Mouse (Mus musculus): Measurements from ENCODE around the gene Ptpn21. TPM values are rescaled to one million over a fixed set of nuclear protein-coding genes. Genes with fewer than 3 reads are reported as not detected.

The Ptpn21 gene
- polyA plus RNA-seq (2015; fragmentation: Nextera tagmentation; extraction: Ambion mirVana): 6.4 and 7.2 TPM in 2 replicates

DNA sequence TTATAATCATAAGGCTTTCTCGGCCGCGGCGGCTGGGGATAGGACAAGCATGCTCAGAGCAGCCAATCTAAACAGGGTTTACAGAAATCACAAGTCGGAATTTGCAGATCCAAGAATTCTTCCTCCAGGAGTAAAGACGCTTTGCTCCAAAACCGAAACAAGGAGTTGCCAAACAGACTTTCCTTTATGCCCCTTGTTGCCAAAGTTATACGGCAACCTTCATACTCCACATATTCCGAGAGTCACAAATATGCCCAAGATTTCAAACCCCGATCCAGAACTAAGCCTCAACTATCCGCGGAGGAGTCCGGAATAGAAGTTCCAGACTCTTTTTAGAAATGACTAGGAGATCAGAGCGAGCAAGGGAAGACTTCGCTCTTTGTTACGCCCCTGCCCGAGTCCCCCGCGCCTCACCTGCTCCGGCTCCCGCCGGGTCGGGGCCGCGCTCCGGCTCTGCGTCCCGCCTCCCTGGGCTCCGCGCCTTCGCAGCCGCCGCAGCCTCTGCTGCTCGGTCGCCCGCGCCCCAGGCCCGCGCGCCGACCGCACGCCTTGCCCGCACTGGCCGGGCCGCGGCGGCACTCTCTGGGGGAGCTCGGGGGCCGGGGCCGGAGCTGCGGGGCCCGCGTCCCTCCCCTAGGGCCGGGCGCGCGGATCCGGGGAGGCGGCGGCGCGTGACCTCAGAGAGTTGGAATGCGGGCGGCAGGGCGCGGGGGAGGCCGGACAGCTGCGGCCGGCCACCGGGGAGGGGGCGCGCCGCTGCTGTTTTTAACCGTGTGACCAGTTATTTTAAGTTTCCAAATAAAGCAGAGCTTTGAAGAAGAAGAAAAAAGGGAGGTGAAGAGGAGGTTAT lies at the start of gene Ptpn21:
Ptpn21 (minus strand) TSS at position 455 of the 850 bp plus-strand sequence.
- Histone ChIP-seq H3K4me3 (replicated peaks; ENCODE audit: low read depth, low read length) (peak within 1 kb of the TSS; percentile 94), H3K27ac (peak within 1 kb of the TSS; percentile 95), H3K36me3 (ENCODE audit: insufficient read depth, low read length) (no peaks in the 10 kb centered on the region), H3K4me1 (replicated peaks; ENCODE audit: insufficient read depth, low read length) (peaks cover 4% of the 10 kb centered on the region), H3K9ac (ENCODE audit: low read depth, low read length) (peak within 1 kb of the TSS; percentile 94), H3K9me3 (replicated peaks; ENCODE audit: low read length) (no peaks in the 10 kb centered on the region), H3K27me3 (ENCODE audit: insufficient read depth, low read length) (no peaks in the 10 kb centered on the region), H3K4me2 (ENCODE audit: low read length) (peak within 1 kb of the TSS; percentile 60)
- under 1% methylated on average over 75 of the region's 75 CpGs for WGBS
- DNase-seq (ENCODE audit: low spot score): peak; percentile 81
- ATAC-seq (replicated peaks; ENCODE audit: low FRiP score, low read depth): peak; percentile 77
- no peak for TF ChIP-seq CTCF (IDR thresholded peaks at IDR 0.05; ENCODE audit: low read depth)

DNA sequence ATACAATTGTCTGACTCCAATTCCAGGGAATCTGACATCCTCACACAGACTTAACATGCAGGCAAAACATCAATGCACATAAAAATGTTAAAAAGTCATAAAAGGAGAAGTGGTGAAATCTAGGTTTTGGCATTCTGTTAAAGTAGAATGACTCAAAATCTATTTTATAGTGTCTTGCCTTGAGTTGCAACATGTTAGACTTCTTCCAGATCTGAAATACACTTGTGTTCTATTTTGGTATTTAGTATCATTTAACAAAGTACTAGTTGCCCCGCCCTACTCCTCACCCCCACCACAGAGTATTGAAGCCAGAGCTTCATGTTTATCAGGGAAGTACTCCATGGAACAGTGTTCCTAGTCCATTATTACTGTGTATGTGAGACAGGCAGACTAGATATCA lies 47.0 kb upstream of the Ptpn21 start:
- no peak for TF ChIP-seq CTCF (IDR thresholded peaks at IDR 0.05; ENCODE audit: low read depth)

DNA sequence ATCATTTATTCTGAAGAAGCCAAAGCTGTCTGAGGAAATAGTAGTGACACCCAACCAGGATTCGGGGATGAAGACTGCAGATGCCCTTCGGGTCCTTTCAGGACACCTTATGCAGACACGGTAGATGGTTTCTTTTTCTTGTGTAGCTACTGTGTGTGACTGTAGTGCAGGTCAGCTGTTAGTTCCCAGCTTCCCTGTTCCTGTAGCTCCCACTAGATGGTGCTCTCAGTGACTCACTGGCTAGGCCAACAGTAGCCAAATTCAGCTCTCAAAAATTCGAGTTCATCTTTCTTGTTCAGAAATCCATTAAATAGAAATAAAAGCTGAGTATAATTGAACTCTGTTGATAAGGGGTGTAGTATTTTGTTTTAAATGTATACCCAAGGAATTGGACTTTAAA lies 41.9 kb upstream of the Ptpn21 start:
- Histone ChIP-seq H3K27me3 (ENCODE audit: insufficient read depth, low read length) (no peaks in the 10 kb centered on the region), H3K4me2 (ENCODE audit: low read length) (no peak overlapping the region), H3K9me3 (replicated peaks; ENCODE audit: low read length) (no peaks in the 10 kb centered on the region), H3K36me3 (ENCODE audit: insufficient read depth, low read length) (peaks cover 62% of the 10 kb centered on the region), H3K9ac (ENCODE audit: low read depth, low read length) (no peak overlapping the region), H3K4me1 (replicated peaks; ENCODE audit: insufficient read depth, low read length) (no peaks in the 10 kb centered on the region), H3K4me3 (replicated peaks; ENCODE audit: low read depth, low read length) (no peak overlapping the region), H3K27ac (no peak overlapping the region)
- DNase-seq (ENCODE audit: low spot score) (peak; percentile 23), ATAC-seq (replicated peaks; ENCODE audit: low FRiP score, low read depth) (no peak)
- peak; percentile 54; the same call in 1 of the 2 replicates for TF ChIP-seq CTCF (IDR thresholded peaks at IDR 0.05; ENCODE audit: low read depth)
- 81% methylated on average over 4 of the region's 4 CpGs for WGBS

More for the DNA sequence above, 47.0 kb upstream of the Ptpn21 start:
- H3K4me1 ChIP-seq (replicated peaks; ENCODE audit: insufficient read depth, low read length): no peaks in the 10 kb centered on the region
- no peak overlapping the region for H3K27ac ChIP-seq
- no peak overlapping the region for H3K4me3 ChIP-seq (replicated peaks; ENCODE audit: low read depth, low read length)
- no peak overlapping the region for H3K9ac ChIP-seq (ENCODE audit: low read depth, low read length)
- WGBS: 98% methylated on average over 1 of the region's 1 CpGs
- H3K27me3 ChIP-seq (ENCODE audit: insufficient read depth, low read length): no peaks in the 10 kb centered on the region
- no peak overlapping the region for H3K4me2 ChIP-seq (ENCODE audit: low read length)
- H3K36me3 ChIP-seq (ENCODE audit: insufficient read depth, low read length): peaks cover 56% of the 10 kb centered on the region
- no peaks in the 10 kb centered on the region for H3K9me3 ChIP-seq (replicated peaks; ENCODE audit: low read length)
- DNase-seq (ENCODE audit: low spot score) (no peak), ATAC-seq (replicated peaks; ENCODE audit: low FRiP score, low read depth) (no peak)

DNA sequence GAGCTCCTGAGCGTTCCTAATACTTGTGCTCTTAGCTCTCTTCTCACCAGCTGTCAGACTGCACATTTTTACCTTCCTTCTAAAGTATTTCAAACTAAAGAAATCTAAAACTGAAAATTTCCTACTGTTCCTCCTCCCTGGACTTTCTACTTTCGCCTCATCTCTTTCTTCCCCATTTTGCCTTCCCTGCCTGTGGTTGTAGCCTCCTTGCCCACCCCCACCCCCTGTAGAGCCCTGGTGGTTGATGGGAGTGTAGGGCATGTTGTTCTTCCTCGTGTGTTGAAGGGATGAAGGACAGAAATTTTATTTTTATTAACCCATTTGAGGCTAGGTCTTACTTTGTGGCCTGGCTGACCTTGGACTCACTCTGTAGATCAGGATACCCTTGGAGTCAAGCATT lies 40.3 kb upstream of the Ptpn21 start:
- WGBS: 67% methylated on average over 3 of the region's 3 CpGs
- peaks cover 57% of the 10 kb centered on the region for H3K36me3 ChIP-seq (ENCODE audit: insufficient read depth, low read length)

DNA sequence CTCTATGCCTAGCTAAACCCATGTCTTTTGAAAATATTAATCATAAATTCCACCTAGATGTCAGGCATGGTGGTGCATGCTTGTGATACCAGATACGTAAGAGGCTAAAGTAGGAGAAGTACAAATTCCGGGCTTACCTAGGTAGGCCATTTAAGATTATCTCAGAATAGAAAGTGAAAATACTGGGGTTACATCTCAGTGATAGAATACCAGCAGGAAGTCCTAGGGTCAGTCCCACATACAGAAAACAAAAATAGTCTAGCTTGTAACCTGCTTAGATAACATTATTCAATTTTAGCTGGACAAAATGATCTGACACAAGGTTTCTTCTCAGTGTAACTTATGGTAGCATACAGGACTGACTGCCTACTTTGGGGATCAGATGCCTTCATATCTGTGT lies 29.0 kb upstream of the Ptpn21 start:
- H3K36me3 ChIP-seq (ENCODE audit: insufficient read depth, low read length): peaks cover 38% of the 10 kb centered on the region
- no peak for TF ChIP-seq CTCF (IDR thresholded peaks at IDR 0.05; ENCODE audit: low read depth)
- WGBS: 94% methylated on average over 2 of the region's 2 CpGs

More for the DNA sequence above, 40.3 kb upstream of the Ptpn21 start:
- Histone ChIP-seq H3K9ac (ENCODE audit: low read depth, low read length) (no peak overlapping the region), H3K4me2 (ENCODE audit: low read length) (no peak overlapping the region), H3K9me3 (replicated peaks; ENCODE audit: low read length) (no peaks in the 10 kb centered on the region), H3K27ac (no peak overlapping the region), H3K27me3 (ENCODE audit: insufficient read depth, low read length) (no peaks in the 10 kb centered on the region), H3K4me1 (replicated peaks; ENCODE audit: insufficient read depth, low read length) (no peaks in the 10 kb centered on the region), H3K4me3 (replicated peaks; ENCODE audit: low read depth, low read length) (no peak overlapping the region)
- ATAC-seq (replicated peaks; ENCODE audit: low FRiP score, low read depth): no peak
- no peak for DNase-seq (ENCODE audit: low spot score)
- TF ChIP-seq CTCF (IDR thresholded peaks at IDR 0.05; ENCODE audit: low read depth): no peak

DNA sequence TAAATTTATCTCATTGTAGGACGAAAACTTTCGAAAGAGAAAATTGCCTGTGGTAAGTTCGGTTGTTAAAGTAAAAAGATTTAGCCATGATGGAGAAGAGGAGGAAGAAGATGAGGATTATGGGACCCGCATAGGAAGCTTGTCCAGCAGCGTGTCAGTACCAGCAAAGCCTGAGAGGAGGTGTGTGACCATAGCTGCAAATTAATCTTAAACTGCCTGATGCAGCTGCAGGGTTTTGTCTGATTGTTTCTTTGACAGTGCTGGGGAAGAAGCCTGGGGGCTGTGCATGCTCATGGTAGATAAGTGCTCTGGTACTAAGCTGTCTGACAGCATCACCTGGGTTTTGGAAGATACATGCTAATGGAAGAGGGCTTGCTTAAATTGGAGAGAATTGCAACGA lies 22.5 kb upstream of the Ptpn21 start:
- Histone ChIP-seq H3K27me3 (ENCODE audit: insufficient read depth, low read length) (no peaks in the 10 kb centered on the region), H3K4me1 (replicated peaks; ENCODE audit: insufficient read depth, low read length) (no peaks in the 10 kb centered on the region), H3K9me3 (replicated peaks; ENCODE audit: low read length) (no peaks in the 10 kb centered on the region), H3K4me3 (replicated peaks; ENCODE audit: low read depth, low read length) (no peak overlapping the region), H3K9ac (ENCODE audit: low read depth, low read length) (no peak overlapping the region), H3K36me3 (ENCODE audit: insufficient read depth, low read length) (peaks cover 36% of the 10 kb centered on the region), H3K27ac (no peak overlapping the region), H3K4me2 (ENCODE audit: low read length) (no peak overlapping the region)
- whole genome bisulfite sequencing: 95% methylated on average over 6 of the region's 6 CpGs
- TF ChIP-seq CTCF (IDR thresholded peaks at IDR 0.05; ENCODE audit: low read depth): no peak
- ATAC-seq (replicated peaks; ENCODE audit: low FRiP score, low read depth) (no peak), DNase-seq (ENCODE audit: low spot score) (no peak)

More for the DNA sequence above, 29.0 kb upstream of the Ptpn21 start:
- Histone ChIP-seq H3K27me3 (ENCODE audit: insufficient read depth, low read length) (no peaks in the 10 kb centered on the region), H3K4me2 (ENCODE audit: low read length) (no peak overlapping the region), H3K9me3 (replicated peaks; ENCODE audit: low read length) (no peaks in the 10 kb centered on the region), H3K4me3 (replicated peaks; ENCODE audit: low read depth, low read length) (no peak overlapping the region), H3K4me1 (replicated peaks; ENCODE audit: insufficient read depth, low read length) (no peaks in the 10 kb centered on the region), H3K27ac (no peak overlapping the region), H3K9ac (ENCODE audit: low read depth, low read length) (no peak overlapping the region)
- ATAC-seq (replicated peaks; ENCODE audit: low FRiP score, low read depth): no peak
- DNase-seq (ENCODE audit: low spot score): no peak

All from kidney, postnatal 0 days (tissue).